Mouse (Mus musculus): ENCODE results near the gene Gm2056. TPM values are rescaled to one million over a fixed set of nuclear protein-coding genes. Genes with fewer than 3 reads are reported as not detected.
A peak's percentile ranks its signal among the peaks of the same experiment; 100 is the strongest.
"Not testable (repeated sequence)": the region's sequence is repeated elsewhere in the genome, so short reads cannot be mapped to it uniquely, and the experiment has no call there.

The Gm2056 gene
- not detected in 2 replicates for polyA plus RNA-seq (2012; rRNA removed)

GRCm38 (mm10) chr12:88026704-88027103 is at the start of gene Gm2056:
Gene Gm2056 (plus strand): TSS chr12:88027004.
- not testable (repeated sequence) for H3K27ac ChIP-seq (ENCODE audit: insufficient read depth, low read length); H3K4me3 ChIP-seq (ENCODE audit: insufficient read depth, low read length); H3K4me1 ChIP-seq (ENCODE audit: control insufficient read depth, insufficient read depth, low read length)

- not testable (repeated sequence) for H3K27ac ChIP-seq (ENCODE audit: insufficient read depth, low read length); H3K4me3 ChIP-seq (ENCODE audit: insufficient read depth, low read length); H3K4me1 ChIP-seq (ENCODE audit: control insufficient read depth, insufficient read depth, low read length)
Observed at GRCm38 (mm10) chr12:87984000-87984399, 42.8 kb upstream of the Gm2056 start.

- not testable (repeated sequence) for H3K4me1 ChIP-seq (ENCODE audit: control insufficient read depth, insufficient read depth, low read length); H3K4me3 ChIP-seq (ENCODE audit: insufficient read depth, low read length); H3K27ac ChIP-seq (ENCODE audit: insufficient read depth, low read length)
Observed at GRCm38 (mm10) chr12:88004118-88004517, 22.7 kb upstream of the Gm2056 start.

GRCm38 (mm10) chr12:88011548-88011947 is 15.3 kb upstream of the Gm2056 start, which contains the start of gene Gm2075:
Gene Gm2075 (plus strand): TSS chr12:88011848.
- H3K27ac ChIP-seq (ENCODE audit: insufficient read depth, low read length); H3K4me1 ChIP-seq (ENCODE audit: control insufficient read depth, insufficient read depth, low read length); H3K4me3 ChIP-seq (ENCODE audit: insufficient read depth, low read length): not testable (repeated sequence)

GRCm38 (mm10) chr12:88018671-88019070 is 8.1 kb upstream of the Gm2056 start, which contains the start of gene Gm6803:
Gene Gm6803 (minus strand): TSS chr12:88018771.
- H3K27ac ChIP-seq (ENCODE audit: insufficient read depth, low read length); H3K4me1 ChIP-seq (ENCODE audit: control insufficient read depth, insufficient read depth, low read length); H3K4me3 ChIP-seq (ENCODE audit: insufficient read depth, low read length): not testable (repeated sequence)

GRCm38 (mm10) chr12:88032250-88032649 is 5.4 kb downstream of the Gm2056 start:
- H3K4me1 ChIP-seq (ENCODE audit: control insufficient read depth, insufficient read depth, low read length); H3K27ac ChIP-seq (ENCODE audit: insufficient read depth, low read length); H3K4me3 ChIP-seq (ENCODE audit: insufficient read depth, low read length): not testable (repeated sequence)

GRCm38 (mm10) chr12:88039062-88039461 is 12.3 kb downstream of the Gm2056 start:
- not testable (repeated sequence) for H3K27ac ChIP-seq (ENCODE audit: insufficient read depth, low read length); H3K4me1 ChIP-seq (ENCODE audit: control insufficient read depth, insufficient read depth, low read length); H3K4me3 ChIP-seq (ENCODE audit: insufficient read depth, low read length)
- TF ChIP-seq CTCF (IDR thresholded peaks at IDR 0.05; ENCODE audit: extremely low read depth, insufficient read depth, low read length) = 0 out of 2 replicates have a peak, but pooled peaks have one; percentile 9

GRCm38 (mm10) chr12:88039703-88040102 is 12.9 kb downstream of the Gm2056 start:
- not testable (repeated sequence) for H3K27ac ChIP-seq (ENCODE audit: insufficient read depth, low read length); H3K4me3 ChIP-seq (ENCODE audit: insufficient read depth, low read length); H3K4me1 ChIP-seq (ENCODE audit: control insufficient read depth, insufficient read depth, low read length)

- not testable (repeated sequence) for H3K4me3 ChIP-seq (ENCODE audit: insufficient read depth, low read length); H3K4me1 ChIP-seq (ENCODE audit: control insufficient read depth, insufficient read depth, low read length); H3K27ac ChIP-seq (ENCODE audit: insufficient read depth, low read length)
Observed at GRCm38 (mm10) chr12:88045226-88045625, 18.4 kb downstream of the Gm2056 start.

Other genes starting within 250 kb of the Gm2056 start
- not detected in 2 replicates for gene Gm21936, start 231.5 kb upstream of the Gm2056 start, polyA plus RNA-seq (2012; rRNA removed)
- not detected in 2 replicates for gene BB287469, start 210.4 kb upstream of the Gm2056 start, polyA plus RNA-seq (2012; rRNA removed)
- gene Gm2001, start 184.7 kb upstream of the Gm2056 start, polyA plus RNA-seq (2012; rRNA removed) = not detected in 2 replicates
- not detected in 2 replicates for gene Gm2016, start 152.9 kb upstream of the Gm2056 start, polyA plus RNA-seq (2012; rRNA removed)
- gene Gm2022, start 131.6 kb upstream of the Gm2056 start, polyA plus RNA-seq (2012; rRNA removed) = not detected in 2 replicates
- gene Gm2035, start 107.1 kb upstream of the Gm2056 start, polyA plus RNA-seq (2012; rRNA removed) = not detected in 2 replicates
- not detected in 2 replicates for gene Gm2042, start 72.9 kb upstream of the Gm2056 start, polyA plus RNA-seq (2012; rRNA removed)
- not detected in 2 replicates for gene Gm2075, start 15.2 kb upstream of the Gm2056 start, polyA plus RNA-seq (2012; rRNA removed)
- not detected in 2 replicates for gene Gm6803, start 8.2 kb upstream of the Gm2056 start, polyA plus RNA-seq (2012; rRNA removed)
- not detected in 2 replicates for gene Gm16368, start 56.7 kb downstream of the Gm2056 start, polyA plus RNA-seq (2012; rRNA removed)
- gene Gm10436, start 155.1 kb downstream of the Gm2056 start, polyA plus RNA-seq (2012; rRNA removed) = not detected in 2 replicates
- not detected in 2 replicates for gene Gm8332, start 223.1 kb downstream of the Gm2056 start, polyA plus RNA-seq (2012; rRNA removed)
- not detected in 2 replicates for gene Gm5662, start 247.5 kb downstream of the Gm2056 start, polyA plus RNA-seq (2012; rRNA removed)